Mouse (Mus musculus) heart, postnatal 4 days (tissue): Measurements from ENCODE around the gene Hsd3b5. TPM values are rescaled to one million over a fixed set of nuclear protein-coding genes. Genes with fewer than 3 reads are reported as not detected.
"Not testable (repeated sequence)": the region's sequence is repeated elsewhere in the genome, so short reads cannot be mapped to it uniquely, and the experiment has no call there.

Source experiments
- DNase-seq: peaks from one replicate; pipeline ENCODE4 v3.0.0; 2021
- total RNA-seq, 2 experiments: library from RNA; stranded (reverse); gene quantifications; 2 replicates each; pipeline ENCODE4 v1.2.3; 2021

Hsd3b5 gene
- total RNA-seq, result not detected

- no peak for DNase-seq
Measured at GRCm38 (mm10) chr3:98630152-98630551, at the start of gene Hsd3b5. Hsd3b5 (minus strand) TSS chr3:98630252.

- DNase-seq, result no peak
Measured at GRCm38 (mm10) chr3:98635145-98635544, 5.1 kb upstream of the Hsd3b5 start.

- DNase-seq, result no peak
Measured at GRCm38 (mm10) chr3:98629633-98630032, 419 bp downstream of the Hsd3b5 start.

- DNase-seq, result not testable (repeated sequence)
Measured at GRCm38 (mm10) chr3:98616786-98617185, 13.3 kb downstream of the Hsd3b5 start.

GRCm38 (mm10) chr3:98616244-98616643 lies 13.8 kb downstream of the Hsd3b5 start:
- not testable (repeated sequence) for DNase-seq

- not testable (repeated sequence) for DNase-seq
Measured at GRCm38 (mm10) chr3:98614406-98614927, 15.6 kb downstream of the Hsd3b5 start.

GRCm38 (mm10) chr3:98613963-98614362 lies 16.1 kb downstream of the Hsd3b5 start:
- DNase-seq, result no peak

- DNase-seq, result not testable (repeated sequence)
Measured at GRCm38 (mm10) chr3:98613540-98613939, 16.5 kb downstream of the Hsd3b5 start.

GRCm38 (mm10) chr3:98588707-98589106 lies 41.3 kb downstream of the Hsd3b5 start, which contains the start of gene Gm10681:
Gm10681 (minus strand) TSS chr3:98588807.
- no peak for DNase-seq

GRCm38 (mm10) chr3:98587721-98588120 lies 42.3 kb downstream of the Hsd3b5 start:
- no peak for DNase-seq

- DNase-seq, result not testable (repeated sequence)
Measured at GRCm38 (mm10) chr3:98582622-98583021, 47.4 kb downstream of the Hsd3b5 start.

- not testable (repeated sequence) for DNase-seq
Measured at GRCm38 (mm10) chr3:98582202-98582601, 47.9 kb downstream of the Hsd3b5 start.

GRCm38 (mm10) chr3:98581024-98581423 lies 49.0 kb downstream of the Hsd3b5 start:
- DNase-seq, result peak; percentile 46

Other genes with a start within 250 kb of the Hsd3b5 start
- gene Zfp697, start 247.8 kb downstream of the Hsd3b5 start, total RNA-seq, result 1 to 10 TPM; 9.4 to 9.8 TPM
- not detected for gene Gm4450, start 173.1 kb downstream of the Hsd3b5 start, total RNA-seq
- gene Hsd3b4, start 119.7 kb downstream of the Hsd3b5 start, total RNA-seq, result not detected
- not detected for gene Gm10681, start 41.4 kb downstream of the Hsd3b5 start, total RNA-seq
- gene Hsd3b2, start 94.3 kb upstream of the Hsd3b5 start, total RNA-seq, result not detected
- gene Hsd3b3, start 132.9 kb upstream of the Hsd3b5 start, total RNA-seq, result not detected
- not detected for gene Hsd3b6, start 184.2 kb upstream of the Hsd3b5 start, total RNA-seq
- gene Hsd3b1, start 229.5 kb upstream of the Hsd3b5 start, total RNA-seq, result not detected